Mouse (Mus musculus): Measurements from ENCODE around the gene Sfpq.
"Not testable (repeated sequence)": the region's sequence is repeated elsewhere in the genome, so short reads cannot be mapped to it uniquely, and the experiment has no call there.

Sfpq gene

DNA sequence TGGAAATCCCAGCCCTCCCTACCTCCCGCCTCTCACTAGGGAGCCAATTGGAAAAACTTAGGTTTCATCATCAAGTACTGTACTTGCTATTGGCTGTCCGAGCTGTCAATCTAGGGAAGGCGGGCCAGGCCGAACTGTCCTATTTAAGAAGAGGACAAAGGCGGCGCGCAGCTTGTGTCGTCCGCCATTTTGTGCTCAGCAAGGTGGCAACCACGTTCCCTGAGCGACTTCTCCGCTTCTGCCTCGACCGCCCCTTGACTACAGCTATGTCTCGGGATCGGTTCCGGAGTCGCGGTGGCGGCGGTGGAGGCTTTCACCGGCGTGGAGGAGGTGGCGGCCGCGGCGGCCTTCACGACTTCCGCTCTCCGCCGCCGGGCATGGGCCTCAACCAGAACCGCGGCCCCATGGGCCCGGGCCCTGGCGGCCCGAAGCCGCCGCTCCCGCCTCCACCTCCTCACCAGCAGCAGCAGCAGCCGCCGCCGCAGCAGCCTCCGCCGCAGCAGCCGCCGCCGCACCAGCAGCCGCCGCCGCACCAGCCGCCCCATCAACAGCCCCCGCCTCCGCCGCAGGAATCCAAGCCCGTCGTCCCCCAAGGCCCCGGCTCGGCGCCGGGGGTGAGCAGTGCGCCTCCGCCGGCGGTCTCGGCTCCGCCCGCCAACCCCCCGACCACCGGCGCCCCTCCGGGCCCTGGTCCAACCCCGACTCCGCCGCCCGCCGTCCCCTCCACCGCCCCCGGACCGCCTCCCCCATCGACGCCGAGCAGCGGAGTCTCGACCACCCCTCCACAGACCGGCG, at the start of gene Sfpq:
Sfpq (plus strand) TSS at position 174 of the 795 bp plus-strand sequence.
- DNase-seq: peak; percentile 100

DNA sequence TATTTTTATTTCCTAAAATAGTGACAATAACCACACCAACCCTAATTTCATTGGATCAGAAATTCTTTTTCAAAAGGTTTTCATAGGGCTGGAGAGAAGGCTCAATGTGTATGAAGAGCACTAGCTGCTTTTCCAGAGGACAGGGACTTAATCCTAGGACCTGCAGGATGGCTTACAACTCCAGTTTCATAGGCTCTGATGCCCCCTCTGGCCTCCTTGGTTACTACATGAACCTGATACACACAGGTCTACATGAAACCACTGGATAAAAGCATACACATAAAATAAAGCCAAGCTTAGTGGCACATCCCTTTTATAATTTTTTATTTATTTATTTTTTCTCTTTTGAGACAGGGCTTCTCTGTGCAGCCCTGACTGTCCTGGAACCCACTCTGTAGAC, 43.7 kb upstream of the Sfpq start:
- DNase-seq: no peak

DNA sequence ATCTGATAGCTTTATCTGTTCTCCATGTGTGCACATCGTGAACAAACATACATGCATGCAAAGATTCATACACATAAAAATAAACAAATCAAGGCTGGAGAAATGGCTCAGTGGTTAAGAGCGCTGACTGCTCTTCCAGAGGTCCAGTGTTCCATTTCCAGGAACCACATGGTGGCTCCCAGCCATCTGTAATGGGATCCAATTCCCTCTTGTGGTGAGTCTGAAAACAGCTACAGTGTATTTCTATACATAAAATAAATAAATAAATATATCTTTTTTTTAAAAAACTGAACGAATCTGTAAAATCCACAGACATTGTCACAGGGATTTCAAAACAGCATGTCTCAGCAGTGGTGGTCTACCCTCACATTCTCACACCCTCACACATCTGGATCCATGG, 42.4 kb upstream of the Sfpq start:
- DNase-seq: no peak

- DNase-seq: no peak
Observed at GRCm38 (mm10) chr4:126983321-126983720, 37.8 kb upstream of the Sfpq start.

DNA sequence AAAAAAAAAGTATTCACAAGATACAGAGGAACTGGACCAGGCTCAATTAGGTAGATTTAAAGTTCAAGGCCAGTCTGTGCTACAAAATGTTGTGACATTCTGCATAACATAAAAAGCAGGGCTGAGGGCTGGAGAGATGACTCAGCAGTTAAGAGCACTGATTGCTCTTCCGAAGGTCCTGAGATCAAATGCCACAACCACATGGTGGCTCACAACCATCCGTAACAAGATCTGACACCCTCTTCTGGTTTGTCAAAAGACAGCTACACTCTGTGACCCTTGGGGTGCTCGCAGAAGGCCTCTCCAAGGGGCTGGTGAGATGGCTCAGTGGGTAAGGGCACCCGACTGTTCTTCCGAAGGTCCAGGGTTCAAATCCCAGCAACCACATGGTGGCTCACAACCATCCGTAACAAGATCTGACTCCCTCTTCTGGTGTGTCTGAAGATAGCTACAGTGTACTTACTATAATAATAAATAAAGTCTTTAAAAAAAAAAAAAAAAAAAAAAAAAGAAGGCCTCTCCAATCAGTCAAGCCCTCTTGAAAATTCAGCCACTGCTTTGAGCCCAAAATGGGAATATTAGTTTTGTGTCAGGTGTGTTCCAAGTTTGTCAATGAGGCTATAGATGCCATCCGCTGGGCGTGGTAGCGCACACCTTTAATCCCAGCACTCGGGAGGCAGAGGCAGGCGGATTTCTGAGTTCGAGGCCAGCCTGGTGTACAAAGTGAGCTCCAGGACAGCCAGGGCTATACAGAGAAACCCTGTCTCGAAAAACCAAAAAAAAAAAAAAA, 37.2 kb upstream of the Sfpq start:
- not testable (repeated sequence) for DNase-seq

- no peak for DNase-seq
Observed at GRCm38 (mm10) chr4:126986768-126987167, 34.4 kb upstream of the Sfpq start.

- DNase-seq: no peak
Observed at GRCm38 (mm10) chr4:126988503-126988902, 32.6 kb upstream of the Sfpq start.

GRCm38 (mm10) chr4:126990553-126990952, 30.6 kb upstream of the Sfpq start:
- no peak for DNase-seq

DNA sequence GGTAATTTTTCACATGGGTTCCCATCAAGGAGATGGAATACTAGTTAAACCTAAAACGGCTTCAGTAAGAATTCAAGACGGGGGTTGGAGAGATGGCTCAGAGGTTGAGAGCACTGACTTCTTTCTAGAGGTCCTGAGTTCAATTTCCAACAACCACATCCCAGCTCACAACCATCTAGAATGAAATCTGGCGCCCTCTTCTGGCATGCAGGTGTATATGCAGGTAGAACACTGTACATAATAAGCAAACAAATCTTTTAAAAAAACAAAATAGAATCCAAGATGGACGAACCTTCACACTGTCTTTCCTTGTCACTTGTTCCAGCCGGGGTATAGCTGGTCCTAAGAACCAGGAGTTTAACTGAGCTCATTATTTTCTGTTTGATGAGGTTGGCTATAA, 28.8 kb upstream of the Sfpq start:
- DNase-seq: no peak

- not testable (repeated sequence) for DNase-seq
Observed at GRCm38 (mm10) chr4:126999372-126999771, 21.8 kb upstream of the Sfpq start.

- no peak for DNase-seq
Observed at GRCm38 (mm10) chr4:127000601-127001105, 20.5 kb upstream of the Sfpq start.

- DNase-seq: no peak
Observed at GRCm38 (mm10) chr4:127004384-127004783, 16.7 kb upstream of the Sfpq start.

- DNase-seq: peak; percentile 40
Observed at GRCm38 (mm10) chr4:127005113-127005936, 15.8 kb upstream of the Sfpq start.

DNA sequence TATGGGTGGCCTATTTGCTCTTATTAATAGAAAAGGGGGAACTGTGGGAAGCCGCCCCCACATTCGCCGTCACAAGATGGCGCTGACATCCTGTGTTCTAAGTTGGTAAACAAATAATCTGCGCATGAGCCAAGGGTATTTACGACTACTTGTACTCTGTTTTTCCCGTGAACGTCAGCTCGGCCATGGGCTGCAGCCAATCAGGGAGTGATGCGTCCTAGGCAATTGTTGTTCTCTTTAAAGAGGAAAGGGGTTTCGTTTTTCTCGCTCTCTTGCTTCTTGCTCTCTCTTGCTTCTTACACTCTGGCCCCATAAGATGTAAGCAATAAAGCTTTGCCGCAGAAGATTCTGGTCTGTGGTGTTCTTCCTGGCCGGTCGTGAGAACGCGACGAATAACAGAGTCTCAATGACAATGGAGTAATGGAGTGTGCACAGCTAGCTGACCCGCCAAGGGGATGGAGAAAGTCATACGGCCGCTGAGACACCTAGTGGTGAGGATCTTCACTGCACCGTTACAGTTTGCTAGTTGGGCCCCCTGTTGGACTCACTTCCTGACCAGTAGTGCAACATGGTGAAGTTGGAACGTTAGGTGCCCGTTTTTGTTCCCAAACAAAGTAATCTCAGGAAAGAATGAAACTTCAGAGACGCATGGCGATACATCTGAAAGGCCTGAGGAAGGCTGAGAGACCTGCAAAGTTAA, 5.7 kb upstream of the Sfpq start:
- peak; percentile 84 for DNase-seq

- DNase-seq: no peak
Observed at GRCm38 (mm10) chr4:127016366-127016765, 4.8 kb upstream of the Sfpq start.

GRCm38 (mm10) chr4:127020411-127021150, 543 bp upstream of the Sfpq start:
- DNase-seq: no peak

DNA sequence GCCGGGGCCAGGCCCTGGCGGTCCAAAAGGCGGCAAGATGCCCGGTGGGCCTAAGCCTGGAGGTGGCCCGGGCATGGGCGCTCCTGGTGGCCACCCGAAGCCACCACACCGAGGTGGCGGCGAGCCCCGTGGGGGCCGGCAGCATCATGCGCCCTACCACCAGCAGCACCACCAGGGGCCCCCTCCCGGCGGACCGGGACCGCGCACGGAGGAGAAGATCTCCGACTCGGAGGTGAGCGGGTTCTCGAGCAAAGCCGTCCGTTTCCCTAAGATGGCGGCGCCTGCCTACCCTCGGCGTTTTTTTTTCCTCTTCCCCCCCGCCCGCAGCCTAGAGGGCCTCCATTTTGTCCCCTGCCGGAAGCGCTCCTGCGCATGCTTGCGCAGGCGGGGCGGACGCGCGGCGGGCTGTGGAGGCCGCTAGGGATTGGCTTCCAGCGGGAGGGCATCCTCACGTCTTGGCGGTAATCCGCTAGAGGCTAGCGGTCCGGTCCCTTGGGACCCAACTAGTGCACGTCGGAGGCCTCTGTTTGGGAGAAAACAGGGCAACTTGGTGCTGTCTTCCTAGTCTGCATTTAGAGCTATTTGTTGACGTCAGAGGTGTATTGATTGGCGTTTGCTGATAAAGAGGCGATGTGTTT, 984 bp downstream of the Sfpq start:
- DNase-seq: peak; percentile 80

DNA sequence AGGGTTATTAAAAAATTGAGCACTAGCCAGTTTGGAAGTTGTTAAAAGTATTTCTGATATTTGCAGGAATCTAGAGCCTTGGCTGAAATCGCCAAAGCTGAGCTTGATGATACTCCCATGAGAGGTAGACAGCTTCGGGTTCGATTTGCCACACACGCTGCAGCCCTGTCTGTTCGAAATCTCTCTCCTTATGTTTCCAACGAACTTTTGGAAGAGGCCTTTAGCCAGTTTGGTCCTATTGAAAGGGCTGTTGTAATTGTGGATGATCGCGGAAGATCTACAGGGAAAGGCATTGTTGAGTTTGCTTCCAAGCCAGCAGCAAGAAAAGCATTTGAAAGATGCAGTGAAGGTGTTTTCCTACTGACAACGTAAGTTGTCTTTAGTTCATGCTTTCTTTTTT, 2.1 kb downstream of the Sfpq start:
- no peak for DNase-seq

DNA sequence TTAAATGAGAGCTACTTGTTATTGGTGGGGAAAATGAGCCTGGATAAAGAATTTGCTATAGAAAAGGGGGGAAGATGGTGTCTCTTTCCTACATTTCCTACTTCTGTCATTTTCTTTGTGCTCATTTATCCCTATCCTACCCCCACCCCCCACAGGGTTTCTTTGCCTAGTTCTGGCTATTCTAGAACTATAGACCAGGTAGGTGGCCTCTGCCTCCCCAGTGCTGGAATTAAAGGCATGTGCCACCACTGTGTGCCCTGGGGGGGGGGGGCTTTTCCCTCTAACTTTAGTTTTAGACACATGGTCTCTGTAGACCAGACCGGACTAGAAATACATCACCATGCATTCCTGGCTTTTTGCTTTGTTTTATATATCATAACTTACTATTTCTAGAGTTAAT, 3.1 kb downstream of the Sfpq start:
- no peak for DNase-seq

GRCm38 (mm10) chr4:127026826-127027225, 5.7 kb downstream of the Sfpq start:
- DNase-seq: no peak
